Mouse (Mus musculus) olfactory bulb, adult 2 months (tissue): ENCODE results near the gene Aoah. TPM values are rescaled to one million over a fixed set of nuclear protein-coding genes. Genes with fewer than 3 reads are reported as not detected.

ENCODE experiments used
- H3K27ac ChIP-seq: fragments of 200-500 bp; 2 replicates; pipeline ENCODE4 v1.5.1; 2012; ENCODE audit warnings: low read depth, low read length; ENCODE audit not compliant: insufficient read depth
- H3K4me1 ChIP-seq: fragments of 200-500 bp; 2 replicates; pipeline ENCODE4 v1.6.1; 2012; ENCODE audit warnings: low read length; ENCODE audit not compliant: control insufficient read depth, insufficient read depth
- H3K4me3 ChIP-seq: fragments of 200-500 bp; 2 replicates; pipeline ENCODE4 v1.5.1; 2012; ENCODE audit warnings: mild to moderate bottlenecking, low read depth, low read length, moderate library complexity; ENCODE audit not compliant: insufficient read depth
- CTCF ChIP-seq: fragments of 200-500 bp; IDR thresholded peaks from 2 replicates; pipeline ENCODE4 v1.5.1; 2012; ENCODE audit warnings: low read depth, mild to moderate bottlenecking, low read length, moderate library complexity; ENCODE audit not compliant: insufficient read depth
- POLR2A ChIP-seq: fragments of 200-500 bp; IDR thresholded peaks from 2 replicates; pipeline ENCODE4 v1.6.1; 2012; ENCODE audit warnings: mild to moderate bottlenecking, low read depth, low read length, moderate library complexity; ENCODE audit not compliant: insufficient read depth
- WGBS: fragments of 180-500 bp; shearing (Covaris S2); methylation state at CpG from one replicate; pipeline ENCODE4 v1.1.7; 2018; 5-methylcytosine and 5-hydroxymethylcytosine counted together
- polyA plus RNA-seq: library from polyadenylated mRNA; stranded (reverse); fragments of >200 nt; gene quantifications from 2 replicates; pipeline ENCODE4 v1.2.4, GENCODE M21; 2012; ENCODE audit warnings: low replicate concordance; ENCODE audit not compliant: missing spikeins, insufficient read depth, insufficient read length

Gene Aoah
- polyA plus RNA-seq, 1 experiment: not detected

- Histone ChIP-seq H3K4me1 (no peaks in the 10 kb centered on the region), H3K27ac (no peak overlapping the region), H3K4me3 (no peak overlapping the region)
- no peak for TF ChIP-seq POLR2A
- no peak for TF ChIP-seq CTCF
- WGBS: 63% methylated on average over 3 of the region's 3 CpGs
Measured at GRCm38 (mm10) chr13:20800569-20800968, 6.7 kb downstream of the Aoah start.

GRCm38 (mm10) chr13:20811782-20812406 lies 18.0 kb downstream of the Aoah start:
- no peak overlapping the region for H3K27ac ChIP-seq
- H3K4me3 ChIP-seq: no peak overlapping the region
- 57% methylated on average over 3 of the region's 3 CpGs for WGBS
- TF ChIP-seq POLR2A: no peak
- TF ChIP-seq CTCF: no peak
- H3K4me1 ChIP-seq: no peaks in the 10 kb centered on the region

GRCm38 (mm10) chr13:20816385-20816784 lies 22.5 kb downstream of the Aoah start:
- Histone ChIP-seq H3K4me1 (no peaks in the 10 kb centered on the region), H3K4me3 (no peak overlapping the region), H3K27ac (no peak overlapping the region)
- WGBS: 78% methylated on average over 1 of the region's 1 CpGs
- TF ChIP-seq POLR2A (no peak), CTCF (no peak)

GRCm38 (mm10) chr13:20820712-20821328 lies 26.9 kb downstream of the Aoah start:
- H3K27ac ChIP-seq: no peak overlapping the region
- no peaks in the 10 kb centered on the region for H3K4me1 ChIP-seq
- no peak overlapping the region for H3K4me3 ChIP-seq
- WGBS: 52% methylated on average over 2 of the region's 2 CpGs
- TF ChIP-seq POLR2A (no peak), CTCF (no peak)

GRCm38 (mm10) chr13:20828728-20829127 lies 34.8 kb downstream of the Aoah start:
- 72% methylated on average over 2 of the region's 2 CpGs for WGBS
- TF ChIP-seq CTCF (no peak), POLR2A (no peak)
- H3K27ac ChIP-seq: no peak overlapping the region
- no peak overlapping the region for H3K4me3 ChIP-seq
- no peaks in the 10 kb centered on the region for H3K4me1 ChIP-seq

- 64% methylated on average over 9 of the region's 9 CpGs for WGBS
- Histone ChIP-seq H3K27ac (no peak overlapping the region), H3K4me3 (no peak overlapping the region), H3K4me1 (no peaks in the 10 kb centered on the region)
- TF ChIP-seq POLR2A (no peak), CTCF (no peak)
Measured at GRCm38 (mm10) chr13:20829181-20829900, 35.4 kb downstream of the Aoah start.

- WGBS: 23% methylated on average over 3 of the region's 3 CpGs
- H3K27ac ChIP-seq: no peak overlapping the region
- TF ChIP-seq POLR2A (no peak), CTCF (no peak)
Measured at GRCm38 (mm10) chr13:20855893-20856292, 62.0 kb downstream of the Aoah start.

GRCm38 (mm10) chr13:20899372-20899771 lies 105.5 kb downstream of the Aoah start:
- TF ChIP-seq POLR2A: no peak
- no peak for TF ChIP-seq CTCF
- WGBS: 86% methylated on average over 1 of the region's 1 CpGs
- Histone ChIP-seq H3K4me1 (peaks cover 7% of the 10 kb centered on the region; the same call in 1 of the 2 replicates), H3K27ac (no peak overlapping the region), H3K4me3 (no peak overlapping the region)

More at GRCm38 (mm10) chr13:20855893-20856292, 62.0 kb downstream of the Aoah start:
- no peak overlapping the region for H3K4me3 ChIP-seq
- no peaks in the 10 kb centered on the region for H3K4me1 ChIP-seq

GRCm38 (mm10) chr13:20900396-20900971 lies 106.6 kb downstream of the Aoah start:
- H3K4me1 ChIP-seq: peaks cover 7% of the 10 kb centered on the region; the same call in 1 of the 2 replicates
- TF ChIP-seq POLR2A (no peak), CTCF (no peak)
- no peak overlapping the region for H3K27ac ChIP-seq
- WGBS: 35% methylated on average over 8 of the region's 8 CpGs
- H3K4me3 ChIP-seq: no peak overlapping the region
